Mouse (Mus musculus) CD8-positive naive resting alpha-beta T cell, adult 57 days (primary cell): ENCODE data around the gene Gcnt2. TPM values are rescaled to one million over a fixed set of nuclear protein-coding genes. Genes with fewer than 3 reads are reported as not detected.

Experiments
- total RNA-seq: library from RNA; stranded (reverse); gene quantifications from one replicate; pipeline ENCODE4 v1.2.4, GENCODE M21; 2023

The Gcnt2 gene
- total RNA-seq: 1.8 TPM

GRCm38 (mm10) chr13:40859652-40860399 is at the start of gene Gcnt2:
Gene Gcnt2 (plus strand): TSS chr13:40859754.

GRCm38 (mm10) chr13:41000926-41001639 is 141.5 kb downstream of the Gcnt2 start, which contains the start of gene Pak1ip1:
Gene Pak1ip1 (plus strand): TSS chr13:41001023.

Other genes with a start within 250 kb of the Gcnt2 start
- not detected for gene Tfap2a, start 121.4 kb upstream of the Gcnt2 start, total RNA-seq
- 65.7 TPM for gene Pak1ip1, start 141.3 kb downstream of the Gcnt2 start, total RNA-seq
- gene Tmem14c, start 156.5 kb downstream of the Gcnt2 start, total RNA-seq: 33.6 TPM
- not detected for gene Mak, start 220.0 kb downstream of the Gcnt2 start, total RNA-seq